Comparison of ENCODE assay signal across 8 mouse cellular contexts in genomic region chr8:114294889-114295748, GRCm38 (mm10).
DNase-seq lines count a peak whose midpoint lies in the region; ATAC-seq and TF ChIP-seq lines count a peak whose summit lies in the region.

No protein-coding gene starts in this region.

- no peaks in the 10 kb centered on the region for H3K27me3 ChIP-seq in hindbrain, embryonic 15.5 days
- no peaks in the 10 kb centered on the region for H3K27me3 ChIP-seq in stomach, embryonic 15.5 days (replicated peaks)
- H3K27me3 ChIP-seq in kidney, adult 2 months (replicated peaks; ENCODE audit: control insufficient read depth, insufficient read depth, low read length): no peaks in the 10 kb centered on the region
- H3K27me3 ChIP-seq in heart, embryonic 11.5 days (ENCODE audit: control insufficient read depth, insufficient read depth, low read length): no peaks in the 10 kb centered on the region

- peak overlapping the region; percentile 19; the same call in 1 of the 2 replicates for H3K4me2 ChIP-seq in hindbrain, embryonic 15.5 days
- peak overlapping the region; percentile 25; the same call in 1 of the 2 replicates for H3K4me2 ChIP-seq in stomach, embryonic 15.5 days
- no peak overlapping the region for H3K4me2 ChIP-seq in heart, embryonic 11.5 days

- peak; percentile 81 for ATAC-seq in hindbrain, embryonic 15.5 days (ENCODE audit: low FRiP score, low read depth)
- peak; percentile 37; the same call in 1 of the 2 replicates for ATAC-seq in stomach, embryonic 15.5 days (ENCODE audit: insufficient read depth, low FRiP score, low read depth)
- no peak for ATAC-seq in heart, embryonic 11.5 days (replicated peaks; ENCODE audit: insufficient number of reproducible peaks, low FRiP score, low TSS enrichment)

- WGBS in hindbrain, embryonic 15.5 days: 20% methylated on average over 11 of the region's 11 CpGs
- WGBS in stomach, embryonic 15.5 days: 40% methylated on average over 11 of the region's 11 CpGs
- 37% methylated on average over 11 of the region's 11 CpGs for WGBS in kidney, adult 2 months
- 77% methylated on average over 11 of the region's 11 CpGs for WGBS in heart, embryonic 11.5 days (ENCODE audit: insufficient replicate concordance)

- intact Hi-C loops in gastrocnemius, postnatal 36 days (cut with DNase I): no loop called here

- H3K36me3 ChIP-seq in hindbrain, embryonic 15.5 days: no peaks in the 10 kb centered on the region
- H3K36me3 ChIP-seq in stomach, embryonic 15.5 days: no peaks in the 10 kb centered on the region
- no peaks in the 10 kb centered on the region for H3K36me3 ChIP-seq in kidney, adult 2 months (ENCODE audit: control insufficient read depth, insufficient read depth, low read length)
- H3K36me3 ChIP-seq in heart, embryonic 11.5 days (ENCODE audit: control insufficient read depth, insufficient read depth, low read length): no peaks in the 10 kb centered on the region

- H3K9ac ChIP-seq in hindbrain, embryonic 15.5 days: no peak overlapping the region
- H3K9ac ChIP-seq in stomach, embryonic 15.5 days: no peak overlapping the region
- no peak overlapping the region for H3K9ac ChIP-seq in heart, embryonic 11.5 days (ENCODE audit: low read depth, low read length)

- TF ChIP-seq POLR2A in kidney, adult 2 months (IDR thresholded peaks at IDR 0.05; ENCODE audit: low read depth, low read length): no peak

- no peaks in the 10 kb centered on the region for H3K9me3 ChIP-seq in hindbrain, embryonic 15.5 days
- H3K9me3 ChIP-seq in stomach, embryonic 15.5 days: no peaks in the 10 kb centered on the region
- no peaks in the 10 kb centered on the region for H3K9me3 ChIP-seq in heart, embryonic 11.5 days (replicated peaks; ENCODE audit: control insufficient read depth, low read length)

- H3K4me3 ChIP-seq in hindbrain, embryonic 15.5 days: no peak overlapping the region
- no peak overlapping the region for H3K4me3 ChIP-seq in stomach, embryonic 15.5 days (replicated peaks)
- H3K4me3 ChIP-seq in kidney, adult 2 months (ENCODE audit: insufficient read depth, low read depth, low read length): no peak overlapping the region
- H3K4me3 ChIP-seq in heart, embryonic 11.5 days (ENCODE audit: low read depth, low read length): no peak overlapping the region

- H3K4me1 ChIP-seq in hindbrain, embryonic 15.5 days (replicated peaks): peaks cover 26% of the 10 kb centered on the region
- H3K4me1 ChIP-seq in stomach, embryonic 15.5 days: 0 out of 2 replicates have a peak, but pooled peaks cover 3% of the 10 kb centered on the region
- H3K4me1 ChIP-seq in kidney, adult 2 months (ENCODE audit: control insufficient read depth, insufficient read depth, low read length): no peaks in the 10 kb centered on the region
- H3K4me1 ChIP-seq in heart, embryonic 11.5 days (ENCODE audit: control insufficient read depth, insufficient read depth, low read length): no peaks in the 10 kb centered on the region

- H3K27ac ChIP-seq in hindbrain, embryonic 15.5 days (replicated peaks): peak overlapping the region; percentile 83
- peak overlapping the region; percentile 51 for H3K27ac ChIP-seq in stomach, embryonic 15.5 days
- no peak overlapping the region for H3K27ac ChIP-seq in kidney, adult 2 months (ENCODE audit: insufficient read depth, low read depth, low read length)
- H3K27ac ChIP-seq in heart, embryonic 11.5 days (ENCODE audit: low read depth, low read length): no peak overlapping the region

- peak; percentile 61 for DNase-seq in cerebellum, adult 8-10 months
- peak; percentile 19 for DNase-seq in embryo, embryonic 11 days
- DNase-seq in mesoderm, embryonic 11.5 days (ENCODE audit: low read depth, low spot score): peak; percentile 11
- DNase-seq in kidney, adult 2 months: no peak
- DNase-seq in gastrocnemius, postnatal 36 days: no peak

- no peak for TF ChIP-seq CTCF in kidney, adult 2 months (conservative IDR thresholded peaks at IDR 0.05; ENCODE audit: insufficient read depth, insufficient read length, low read depth, low read length)

Comparison
In these comparisons a context has a peak if more than half of its experiments do, and no peak if none do; other contexts are left out.
1. DNase-seq: peak in cerebellum, adult 8-10 months (single experiment), embryo, embryonic 11 days (single experiment) and mesoderm, embryonic 11.5 days (single experiment); none in kidney, adult 2 months (single experiment) and gastrocnemius, postnatal 36 days (0 of 2).
2. H3K27ac ChIP-seq: peak in hindbrain, embryonic 15.5 days (single experiment) and stomach, embryonic 15.5 days (single experiment); none in kidney, adult 2 months (single experiment) and heart, embryonic 11.5 days (single experiment).